Mouse (Mus musculus) R1 (cell line): ENCODE measurements around the gene Hils1.
"Not testable (repeated sequence)": the region's sequence is repeated elsewhere in the genome, so short reads cannot be mapped to it uniquely, and the experiment has no call there.

Source experiments
- DNase-seq: peaks from one replicate; pipeline ENCODE4 v3.0.0-alpha.2; 2018; ENCODE audit warnings: low read depth, low spot score

Gene Hils1

DNA sequence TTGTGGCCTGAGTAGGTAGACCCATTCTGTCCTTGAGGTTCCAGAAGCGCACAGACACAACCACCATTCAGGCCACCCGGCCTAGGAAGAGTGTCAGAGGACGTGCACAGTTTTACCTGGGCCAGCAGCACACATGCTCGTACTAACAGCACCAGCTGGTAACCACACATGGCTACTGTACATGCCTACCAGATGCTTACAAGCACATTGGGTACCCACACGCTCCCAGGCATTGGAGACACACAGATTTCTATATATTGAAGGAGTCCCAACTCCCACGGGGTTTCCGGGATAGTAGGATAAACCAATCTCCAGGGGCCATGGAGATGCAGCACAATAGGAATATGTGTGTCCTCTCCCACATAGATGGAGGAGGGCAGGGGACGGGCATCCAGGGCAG, 35.3 kb downstream of the Hils1 start:
- no peak for DNase-seq

DNA sequence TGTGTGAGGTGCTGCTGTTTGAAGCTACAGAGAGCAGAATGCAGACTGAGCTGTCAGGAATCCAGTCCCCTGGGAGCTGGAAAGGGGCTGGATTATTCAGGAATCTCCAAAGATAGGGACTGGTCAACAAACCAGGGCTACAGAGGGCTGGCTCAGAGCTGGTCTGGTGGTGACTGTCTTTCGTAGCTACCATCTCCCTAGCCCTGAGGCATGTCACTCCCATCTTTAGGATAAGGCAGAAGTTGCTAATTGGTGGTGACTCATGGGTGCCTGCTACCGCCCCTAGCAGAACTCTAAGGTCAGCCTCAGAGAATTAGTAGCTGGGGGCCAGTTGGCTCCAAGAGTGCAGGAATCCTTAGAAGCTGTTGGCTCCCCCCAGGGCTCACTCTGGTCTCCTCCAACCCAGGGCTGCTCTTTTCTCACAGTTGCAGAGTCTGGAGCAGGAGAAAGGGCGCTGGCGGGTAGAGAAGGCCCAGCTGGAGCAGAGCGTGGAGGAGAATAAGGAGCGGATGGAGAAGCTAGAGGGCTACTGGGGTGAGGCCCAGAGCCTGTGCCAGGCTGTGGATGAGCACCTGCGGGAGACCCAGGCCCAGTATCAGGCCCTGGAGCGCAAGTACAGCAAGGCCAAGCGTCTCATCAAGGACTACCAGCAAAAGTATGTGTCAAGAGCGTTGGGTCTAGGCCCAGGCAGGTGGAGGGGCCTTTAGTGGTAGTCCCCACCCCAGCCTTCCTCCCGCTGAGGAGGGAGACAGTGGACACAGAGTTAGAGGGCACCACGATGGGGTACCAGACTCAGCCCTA, 36.9 kb downstream of the Hils1 start:
- no peak for DNase-seq

GRCm38 (mm10) chr11:95004937-95005198, 37.5 kb downstream of the Hils1 start:
- no peak for DNase-seq

GRCm38 (mm10) chr11:95006038-95006437, 38.6 kb downstream of the Hils1 start:
- no peak for DNase-seq

GRCm38 (mm10) chr11:95006525-95007219, 39.3 kb downstream of the Hils1 start:
- DNase-seq, result peak; percentile 62

- no peak for DNase-seq
Measured at GRCm38 (mm10) chr11:95007418-95007817, 40.0 kb downstream of the Hils1 start.

- DNase-seq, result no peak
Measured at GRCm38 (mm10) chr11:95008661-95009628, 41.6 kb downstream of the Hils1 start.

- DNase-seq, result peak; percentile 57
Measured at GRCm38 (mm10) chr11:95009629-95010014, 42.2 kb downstream of the Hils1 start, which contains the start of gene Samd14. Gene Samd14, plus strand, starts transcription at chr11:95009879.

GRCm38 (mm10) chr11:95010141-95010739, 42.8 kb downstream of the Hils1 start:
- DNase-seq, result no peak

- DNase-seq, result not testable (repeated sequence)
Measured at GRCm38 (mm10) chr11:95010841-95011403, 43.5 kb downstream of the Hils1 start.

DNA sequence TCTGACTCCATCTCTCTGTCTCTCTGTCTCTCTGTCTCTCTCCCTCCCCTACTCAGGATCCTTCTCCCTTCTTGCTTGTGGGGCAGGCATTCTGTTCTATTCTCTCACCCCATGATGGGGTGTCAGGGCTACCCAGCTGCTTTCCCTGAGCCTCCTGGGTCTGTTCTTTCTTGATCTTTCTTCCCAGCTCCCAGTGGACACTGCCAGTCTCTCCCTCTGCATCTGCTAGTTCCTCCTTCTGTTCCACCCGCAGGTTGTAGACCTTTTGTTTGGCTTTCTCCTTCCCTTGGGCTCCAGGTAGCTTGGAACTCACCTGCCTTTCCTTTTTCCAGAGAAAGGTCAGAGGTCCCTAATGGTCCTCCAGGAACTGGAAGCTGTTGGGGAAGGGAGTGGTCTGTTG, 44.0 kb downstream of the Hils1 start:
- no peak for DNase-seq

DNA sequence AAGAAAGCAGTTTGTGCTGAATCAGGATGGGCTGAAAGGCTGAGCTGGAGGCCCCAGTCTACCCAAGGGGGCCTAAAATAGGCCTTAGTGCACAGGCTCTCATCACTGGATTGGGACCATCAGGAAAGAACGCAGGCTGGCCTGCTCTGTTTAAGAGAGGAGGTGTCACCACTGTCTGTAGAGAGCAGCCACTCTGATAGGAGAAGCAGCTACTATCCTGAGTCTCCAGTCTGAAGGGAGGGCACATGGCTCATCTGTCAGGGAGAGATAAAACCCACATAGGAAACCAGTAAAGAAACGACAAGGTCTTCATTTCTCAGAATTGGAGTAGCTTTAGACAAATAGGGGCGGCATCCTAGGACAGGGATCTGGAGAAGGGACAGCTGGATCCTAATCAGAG, 44.7 kb downstream of the Hils1 start:
- no peak for DNase-seq

- DNase-seq, result no peak
Measured at GRCm38 (mm10) chr11:95012487-95012886, 45.1 kb downstream of the Hils1 start.

- DNase-seq, result no peak
Measured at GRCm38 (mm10) chr11:95015484-95015883, 48.1 kb downstream of the Hils1 start.
